Mouse (Mus musculus): ENCODE measurements around the gene Cacna1a.

DNA sequence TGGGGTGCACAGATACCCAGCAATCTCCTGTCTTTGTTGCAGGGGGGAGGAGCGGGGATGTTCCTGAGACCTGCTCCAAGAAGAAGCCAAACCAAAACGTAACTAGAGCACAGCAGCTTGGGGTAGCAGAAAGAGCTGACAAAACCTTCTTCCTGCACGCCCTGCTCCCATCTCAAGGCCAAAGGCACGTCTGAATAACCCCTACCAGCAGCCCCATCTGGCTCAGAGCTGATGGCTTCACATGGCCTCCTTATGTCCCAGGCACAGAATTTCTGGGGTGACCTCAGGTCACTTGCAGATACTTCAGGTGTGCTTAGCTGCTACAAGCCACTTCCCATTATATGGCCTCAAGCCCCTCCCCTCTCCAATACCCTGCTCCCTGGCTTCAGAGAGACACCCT is 48.4 kb upstream of the Cacna1a start:
- TF ChIP-seq GATA1 (IDR thresholded peaks at IDR 0.05; ENCODE audit: borderline replicate concordance, low read length) (no peak), FLI1 (IDR thresholded peaks at IDR 0.05; ENCODE audit: low read length) (no peak)
